Mouse (Mus musculus): ENCODE measurements at regions not wholly inside any gene's neighbourhood (a gene's known extent, or its start where the extent isn't known, plus 50 kb on each side); places are given as distances from the start of the nearest gene placed in this dataset.

DNA sequence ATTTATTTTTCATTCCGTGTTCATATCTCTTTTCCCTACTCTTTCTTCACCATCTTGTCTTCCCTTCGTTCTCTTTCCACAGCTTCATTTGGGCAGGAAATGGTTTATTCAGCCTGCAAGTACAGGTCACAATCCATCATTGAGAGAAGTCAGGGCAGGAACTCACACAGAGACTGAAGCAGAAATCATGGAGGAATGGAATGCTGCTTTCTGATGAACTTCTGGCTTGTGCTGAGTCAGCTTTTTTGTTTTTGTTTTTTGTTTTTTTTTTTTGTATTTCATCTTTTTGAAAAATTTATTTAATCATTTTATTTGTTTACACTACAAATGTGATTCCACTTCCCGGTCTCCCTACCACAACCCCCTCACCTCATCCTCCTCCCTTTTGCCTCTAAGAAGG is 51.2 kb upstream of the Suclg2 start:
- Histone ChIP-seq H3K36me3 (ENCODE audit: control insufficient read depth, insufficient read depth, low read length) (no peaks in the 10 kb centered on the region), H3K27me3 (ENCODE audit: control insufficient read depth, insufficient read depth, low read length) (no peaks in the 10 kb centered on the region), H3K4me1 (ENCODE audit: control insufficient read depth, insufficient read depth, low read length) (no peaks in the 10 kb centered on the region), H3K4me3 (replicated peaks; ENCODE audit: low read depth, low read length) (no peak overlapping the region), H3K4me2 (ENCODE audit: low read length) (no peak overlapping the region), H3K9ac (replicated peaks; ENCODE audit: low read length) (no peak overlapping the region), H3K9me3 (ENCODE audit: control insufficient read depth, low read length) (no peaks in the 10 kb centered on the region), H3K27ac (replicated peaks; ENCODE audit: low read depth, low read length) (no peak overlapping the region)
- no peak for ATAC-seq (ENCODE audit: low FRiP score, low TSS enrichment)
- DNase-seq = no peak
- WGBS = 97% methylated on average over 3 of the region's 3 CpGs

DNA sequence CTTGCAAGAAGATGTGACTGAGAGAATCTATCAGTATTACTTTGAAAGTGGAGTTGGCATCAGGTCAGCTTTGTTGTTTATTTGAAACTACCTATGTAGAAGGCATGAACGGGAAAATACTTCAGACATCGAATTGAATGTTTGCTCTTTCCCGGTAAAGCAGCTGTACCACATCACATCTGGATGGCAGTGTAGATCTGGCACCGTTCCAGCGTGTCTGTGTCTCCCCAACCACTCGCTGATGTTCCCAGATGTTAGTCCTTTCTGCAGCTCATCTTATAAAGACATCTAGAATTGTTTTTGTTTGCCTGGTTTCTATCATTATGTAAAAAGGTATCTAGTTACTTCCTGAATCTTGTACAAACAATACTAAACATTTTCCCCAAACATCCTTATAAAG is 83.1 kb upstream of the Suclg2 start:
- no peak overlapping the region for H3K27ac ChIP-seq (replicated peaks; ENCODE audit: low read depth, low read length)
- no peak for DNase-seq

DNA sequence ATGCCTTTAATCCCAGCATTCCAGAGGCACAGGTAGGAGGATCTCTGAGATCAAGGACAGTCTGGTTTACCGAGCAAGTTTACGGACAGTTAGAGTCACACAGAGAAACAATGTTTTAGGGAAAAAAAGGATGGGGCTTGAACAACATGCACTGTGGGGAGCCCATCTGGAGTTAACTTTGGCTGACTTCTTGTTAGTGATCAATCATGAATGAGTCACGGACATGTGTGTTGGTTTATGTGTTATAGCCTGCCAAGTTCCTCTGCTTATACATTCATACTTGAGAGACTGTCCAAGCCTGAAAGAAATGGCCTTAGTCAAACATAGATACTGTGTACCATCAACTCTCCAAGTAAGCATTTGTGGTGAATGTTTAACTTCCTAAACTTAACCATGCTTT is 122.9 kb upstream of the Suclg2 start:
- 94% methylated on average over 3 of the region's 3 CpGs for WGBS
- no peak overlapping the region for H3K27ac ChIP-seq (replicated peaks; ENCODE audit: low read depth, low read length)
- ATAC-seq (ENCODE audit: low FRiP score, low TSS enrichment) (no peak), DNase-seq (no peak)
- H3K36me3 ChIP-seq (ENCODE audit: control insufficient read depth, insufficient read depth, low read length) = no peaks in the 10 kb centered on the region
- H3K9me3 ChIP-seq (ENCODE audit: control insufficient read depth, low read length) = no peaks in the 10 kb centered on the region
- no peak overlapping the region for H3K4me2 ChIP-seq (ENCODE audit: low read length)
- H3K9ac ChIP-seq (replicated peaks; ENCODE audit: low read length) = no peak overlapping the region
- H3K4me1 ChIP-seq (ENCODE audit: control insufficient read depth, insufficient read depth, low read length) = no peaks in the 10 kb centered on the region
- no peaks in the 10 kb centered on the region for H3K27me3 ChIP-seq (ENCODE audit: control insufficient read depth, insufficient read depth, low read length)
- no peak overlapping the region for H3K4me3 ChIP-seq (replicated peaks; ENCODE audit: low read depth, low read length)

More for the DNA sequence above, 83.1 kb upstream of the Suclg2 start:
- Histone ChIP-seq H3K4me3 (replicated peaks; ENCODE audit: low read depth, low read length) (no peak overlapping the region), H3K9me3 (ENCODE audit: control insufficient read depth, low read length) (no peaks in the 10 kb centered on the region), H3K36me3 (ENCODE audit: control insufficient read depth, insufficient read depth, low read length) (no peaks in the 10 kb centered on the region), H3K4me2 (ENCODE audit: low read length) (no peak overlapping the region), H3K4me1 (ENCODE audit: control insufficient read depth, insufficient read depth, low read length) (no peaks in the 10 kb centered on the region), H3K9ac (replicated peaks; ENCODE audit: low read length) (no peak overlapping the region), H3K27me3 (ENCODE audit: control insufficient read depth, insufficient read depth, low read length) (no peaks in the 10 kb centered on the region)
- no peak for ATAC-seq (ENCODE audit: low FRiP score, low TSS enrichment)
- 87% methylated on average over 6 of the region's 6 CpGs for WGBS

DNA sequence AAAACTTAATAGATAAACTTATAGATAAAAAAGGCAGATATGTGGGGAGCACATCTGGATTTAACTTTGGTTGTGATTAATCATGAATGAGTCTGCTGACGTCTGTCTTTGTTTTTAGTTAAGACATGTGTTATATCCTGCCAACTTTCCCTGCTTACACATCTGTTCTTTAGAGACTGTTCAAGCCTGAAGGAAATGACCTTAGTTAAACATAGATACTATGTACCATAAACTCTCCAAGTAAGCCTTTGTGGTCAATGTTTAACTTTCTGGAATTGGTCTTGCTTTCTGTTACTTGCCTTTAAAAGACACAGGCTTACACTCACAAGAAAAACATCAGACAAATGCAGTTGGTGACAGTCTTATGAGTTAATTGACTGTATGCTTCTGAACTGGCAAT is 127.9 kb upstream of the Suclg2 start:
- WGBS = 82% methylated on average over 1 of the region's 1 CpGs
- no peak for ATAC-seq (ENCODE audit: low FRiP score, low TSS enrichment)

DNA sequence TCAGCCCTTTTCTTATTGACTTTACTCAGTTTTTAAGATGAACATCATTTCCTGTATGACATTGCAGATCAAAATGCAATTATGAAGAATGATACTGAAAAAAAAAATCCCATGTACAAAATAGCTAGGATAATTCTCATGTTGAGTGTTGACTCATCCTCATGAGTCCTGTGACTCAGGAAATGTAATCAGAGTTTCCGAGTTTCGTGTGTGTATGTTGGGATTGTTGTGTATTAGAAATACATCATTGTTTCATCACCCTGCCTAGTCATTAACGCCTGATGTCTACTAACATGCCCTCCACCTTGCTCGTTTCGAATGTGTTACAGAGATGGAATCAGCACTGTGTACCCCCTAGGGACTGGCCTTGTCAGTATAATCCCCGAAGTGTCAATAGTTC is 156.9 kb upstream of the Suclg2 start:
- H3K4me2 ChIP-seq (ENCODE audit: low read length) = no peak overlapping the region
- H3K27ac ChIP-seq (replicated peaks; ENCODE audit: low read depth, low read length) = no peak overlapping the region
- DNase-seq (no peak), ATAC-seq (ENCODE audit: low FRiP score, low TSS enrichment) (no peak)
- no peak overlapping the region for H3K4me3 ChIP-seq (replicated peaks; ENCODE audit: low read depth, low read length)
- no peaks in the 10 kb centered on the region for H3K36me3 ChIP-seq (ENCODE audit: control insufficient read depth, insufficient read depth, low read length)
- H3K4me1 ChIP-seq (ENCODE audit: control insufficient read depth, insufficient read depth, low read length) = no peaks in the 10 kb centered on the region
- H3K9me3 ChIP-seq (ENCODE audit: control insufficient read depth, low read length) = no peaks in the 10 kb centered on the region
- no peak overlapping the region for H3K9ac ChIP-seq (replicated peaks; ENCODE audit: low read length)
- WGBS = 77% methylated on average over 6 of the region's 6 CpGs
- no peaks in the 10 kb centered on the region for H3K27me3 ChIP-seq (ENCODE audit: control insufficient read depth, insufficient read depth, low read length)

More for the DNA sequence above, 127.9 kb upstream of the Suclg2 start:
- H3K4me1 ChIP-seq (ENCODE audit: control insufficient read depth, insufficient read depth, low read length) = no peaks in the 10 kb centered on the region
- no peak for DNase-seq
- no peak overlapping the region for H3K27ac ChIP-seq (replicated peaks; ENCODE audit: low read depth, low read length)
- no peak overlapping the region for H3K4me2 ChIP-seq (ENCODE audit: low read length)
- no peak overlapping the region for H3K4me3 ChIP-seq (replicated peaks; ENCODE audit: low read depth, low read length)
- H3K9me3 ChIP-seq (ENCODE audit: control insufficient read depth, low read length) = no peaks in the 10 kb centered on the region
- H3K36me3 ChIP-seq (ENCODE audit: control insufficient read depth, insufficient read depth, low read length) = no peaks in the 10 kb centered on the region
- H3K9ac ChIP-seq (replicated peaks; ENCODE audit: low read length) = no peak overlapping the region
- no peaks in the 10 kb centered on the region for H3K27me3 ChIP-seq (ENCODE audit: control insufficient read depth, insufficient read depth, low read length)

DNA sequence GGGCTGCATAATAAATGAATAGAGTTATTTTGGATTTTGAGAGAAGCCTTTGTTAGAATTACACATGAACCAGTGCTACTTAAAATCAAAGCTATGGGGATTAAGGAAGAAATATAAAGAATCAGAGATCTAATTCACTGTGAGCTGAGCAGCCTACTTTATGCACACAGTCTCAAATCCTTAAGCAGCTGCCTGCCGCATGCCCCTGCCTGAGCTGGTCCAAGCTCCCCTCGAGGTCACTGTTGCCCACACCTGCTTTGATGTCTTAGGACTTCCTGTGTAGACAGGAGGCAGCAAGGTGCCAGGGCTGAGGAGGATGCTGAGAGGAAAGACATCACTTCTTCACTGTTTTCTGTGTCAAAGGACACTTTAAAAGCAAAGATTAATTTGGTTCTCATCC is 157.7 kb upstream of the Suclg2 start:
- DNase-seq = peak; percentile 6
- 15% methylated on average over 2 of the region's 2 CpGs for WGBS

DNA sequence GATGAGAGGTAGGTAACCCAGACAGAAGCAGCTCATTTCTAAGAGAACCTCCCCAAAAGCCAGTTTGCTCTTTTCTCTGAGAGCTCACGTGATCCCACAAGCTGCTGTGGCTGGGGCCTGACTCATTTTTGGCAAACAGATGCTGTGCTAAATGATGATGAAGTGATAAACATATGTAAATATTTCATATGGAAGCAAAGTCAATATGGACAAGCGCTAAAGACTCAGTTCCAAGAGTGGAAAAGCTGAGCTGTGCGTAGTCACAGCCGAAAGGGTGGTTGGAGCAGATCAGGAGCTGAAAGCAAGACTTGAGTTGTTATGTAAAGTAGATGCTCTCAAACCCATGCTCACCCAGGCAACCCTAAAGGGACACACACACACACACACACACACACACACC is 168.0 kb upstream of the Suclg2 start:
- WGBS = 97% methylated on average over 4 of the region's 4 CpGs
- Histone ChIP-seq H3K36me3 (ENCODE audit: control insufficient read depth, insufficient read depth, low read length) (no peaks in the 10 kb centered on the region), H3K4me1 (ENCODE audit: control insufficient read depth, insufficient read depth, low read length) (no peaks in the 10 kb centered on the region), H3K4me2 (ENCODE audit: low read length) (no peak overlapping the region), H3K27ac (replicated peaks; ENCODE audit: low read depth, low read length) (no peak overlapping the region), H3K9me3 (ENCODE audit: control insufficient read depth, low read length) (no peaks in the 10 kb centered on the region), H3K27me3 (ENCODE audit: control insufficient read depth, insufficient read depth, low read length) (no peaks in the 10 kb centered on the region), H3K4me3 (replicated peaks; ENCODE audit: low read depth, low read length) (no peak overlapping the region), H3K9ac (replicated peaks; ENCODE audit: low read length) (no peak overlapping the region)
- ATAC-seq (ENCODE audit: low FRiP score, low TSS enrichment) = no peak
- no peak for DNase-seq

More for the DNA sequence above, 157.7 kb upstream of the Suclg2 start:
- Histone ChIP-seq H3K27ac (replicated peaks; ENCODE audit: low read depth, low read length) (no peak overlapping the region), H3K4me2 (ENCODE audit: low read length) (no peak overlapping the region), H3K4me3 (replicated peaks; ENCODE audit: low read depth, low read length) (no peak overlapping the region), H3K36me3 (ENCODE audit: control insufficient read depth, insufficient read depth, low read length) (no peaks in the 10 kb centered on the region), H3K27me3 (ENCODE audit: control insufficient read depth, insufficient read depth, low read length) (no peaks in the 10 kb centered on the region), H3K4me1 (ENCODE audit: control insufficient read depth, insufficient read depth, low read length) (no peaks in the 10 kb centered on the region), H3K9ac (replicated peaks; ENCODE audit: low read length) (no peak overlapping the region), H3K9me3 (ENCODE audit: control insufficient read depth, low read length) (no peaks in the 10 kb centered on the region)
- no peak for ATAC-seq (ENCODE audit: low FRiP score, low TSS enrichment)

DNA sequence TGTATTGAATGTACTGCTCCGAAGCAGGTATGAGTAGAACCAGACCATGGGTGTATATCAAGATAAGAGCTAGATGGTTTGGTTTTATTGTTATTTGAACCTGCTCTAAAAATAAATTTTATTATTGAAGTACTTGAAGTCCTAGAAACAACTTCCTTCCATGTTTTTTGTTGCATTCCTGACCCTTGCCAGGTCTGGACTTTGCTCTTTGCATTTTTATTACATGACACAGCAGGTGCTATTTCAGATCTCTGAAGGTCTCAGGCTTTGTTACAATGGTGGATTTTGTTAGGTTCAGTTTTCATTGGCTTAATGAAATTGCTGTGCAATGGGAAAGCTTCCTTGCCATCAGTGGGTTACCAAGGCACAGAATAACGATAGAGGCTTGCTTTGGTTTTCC is 184.0 kb upstream of the Suclg2 start:
- DNase-seq (no peak), ATAC-seq (ENCODE audit: low FRiP score, low TSS enrichment) (no peak)
- no peaks in the 10 kb centered on the region for H3K27me3 ChIP-seq (ENCODE audit: control insufficient read depth, insufficient read depth, low read length)
- no peaks in the 10 kb centered on the region for H3K9me3 ChIP-seq (ENCODE audit: control insufficient read depth, low read length)
- WGBS = 90% methylated on average over 2 of the region's 2 CpGs
- no peak overlapping the region for H3K4me3 ChIP-seq (replicated peaks; ENCODE audit: low read depth, low read length)
- no peak overlapping the region for H3K4me2 ChIP-seq (ENCODE audit: low read length)
- H3K4me1 ChIP-seq (ENCODE audit: control insufficient read depth, insufficient read depth, low read length) = 0 out of 2 replicates have a peak, but pooled peaks cover 4% of the 10 kb centered on the region
- H3K36me3 ChIP-seq (ENCODE audit: control insufficient read depth, insufficient read depth, low read length) = no peaks in the 10 kb centered on the region
- H3K27ac ChIP-seq (replicated peaks; ENCODE audit: low read depth, low read length) = no peak overlapping the region
- H3K9ac ChIP-seq (replicated peaks; ENCODE audit: low read length) = no peak overlapping the region

DNA sequence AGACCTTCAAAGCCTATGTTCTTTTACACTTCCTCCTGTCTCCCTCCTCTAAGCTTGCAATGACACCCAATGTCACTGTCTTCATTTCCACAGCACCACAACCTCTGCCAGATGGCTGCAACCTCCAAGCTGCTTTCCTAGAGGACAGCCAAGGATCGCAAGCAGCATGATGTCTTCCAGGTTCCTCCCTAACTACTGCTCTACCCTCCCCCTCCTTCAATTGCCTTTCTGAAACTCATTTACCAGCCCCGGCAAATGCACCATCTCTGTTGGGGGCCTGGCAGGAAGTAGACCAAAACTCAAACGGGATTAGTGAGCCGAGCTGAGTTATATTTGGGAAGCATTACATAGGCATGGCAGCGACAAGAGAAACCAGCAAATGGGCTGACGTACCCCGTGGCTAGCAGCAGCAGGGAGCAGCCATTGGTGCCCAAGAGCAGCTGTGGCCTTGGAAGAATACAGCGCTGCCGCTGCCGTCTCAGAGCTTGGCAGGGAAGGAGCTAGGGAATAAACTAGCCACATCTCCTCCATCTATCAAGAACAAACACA is 185.6 kb upstream of the Suclg2 start:
- Histone ChIP-seq H3K9me3 (ENCODE audit: control insufficient read depth, low read length) (no peaks in the 10 kb centered on the region), H3K9ac (replicated peaks; ENCODE audit: low read length) (no peak overlapping the region), H3K4me3 (replicated peaks; ENCODE audit: low read depth, low read length) (no peak overlapping the region), H3K36me3 (ENCODE audit: control insufficient read depth, insufficient read depth, low read length) (no peaks in the 10 kb centered on the region), H3K27me3 (ENCODE audit: control insufficient read depth, insufficient read depth, low read length) (no peaks in the 10 kb centered on the region), H3K4me1 (ENCODE audit: control insufficient read depth, insufficient read depth, low read length) (0 out of 2 replicates have a peak, but pooled peaks cover 4% of the 10 kb centered on the region), H3K4me2 (ENCODE audit: low read length) (peak overlapping the region; percentile 6; the same call in 1 of the 2 replicates), H3K27ac (replicated peaks; ENCODE audit: low read depth, low read length) (no peak overlapping the region)
- DNase-seq = peak; percentile 17
- WGBS = 34% methylated on average over 10 of the region's 10 CpGs
- no peak for ATAC-seq (ENCODE audit: low FRiP score, low TSS enrichment)

Data from midbrain, embryonic 14.5 days (tissue).